Mouse (Mus musculus) heart, postnatal 0 days (tissue): ENCODE measurements at regions not wholly inside any gene's neighbourhood (a gene's known extent, or its start where the extent isn't known, plus 50 kb on each side); places are given as distances from the start of the nearest gene placed in this dataset.

Experiments used
- CTCF ChIP-seq: IDR thresholded peaks from 2 replicates; pipeline ENCODE4 v1.5.1; 2016; ENCODE audit warnings: antibody characterized with exemption, control low read depth, low read depth
- EP300 ChIP-seq: IDR thresholded peaks from 2 replicates; pipeline ENCODE4 v1.6.1; 2016; ENCODE audit warnings: antibody characterized with exemption, low read depth

DNA sequence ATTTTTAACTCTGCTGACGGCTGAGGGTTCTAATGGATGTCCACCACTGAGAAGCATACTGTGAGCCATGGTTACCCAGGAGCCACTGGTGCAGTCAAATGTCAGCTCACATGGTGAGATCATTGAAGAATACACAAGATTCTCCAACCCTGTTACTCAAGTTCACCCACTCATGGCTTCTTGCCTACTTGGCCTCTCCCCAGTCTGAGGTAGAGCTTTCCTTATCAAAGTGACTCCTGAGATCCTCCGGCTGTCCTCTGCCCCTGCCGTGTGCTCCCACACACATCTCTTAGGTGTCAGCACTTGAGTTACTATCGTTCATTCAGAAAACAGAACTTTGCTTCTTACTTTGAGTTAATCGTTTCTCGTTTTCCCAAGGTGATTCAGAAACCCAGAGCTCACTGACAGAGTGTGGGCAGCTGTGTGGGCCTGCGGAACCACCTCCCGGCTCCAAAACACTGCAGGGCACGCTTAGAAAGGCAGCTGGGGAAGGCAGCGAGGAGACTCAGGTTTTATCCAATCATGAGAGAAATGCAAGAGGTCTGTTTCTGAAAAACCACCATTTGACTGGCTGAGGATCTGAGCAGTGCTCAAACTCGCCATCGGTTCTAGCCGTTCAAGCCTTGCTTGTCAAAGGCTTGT, 177.8 kb downstream of the Cand1 start:
- no peak for TF ChIP-seq CTCF
- TF ChIP-seq EP300: no peak
